Mouse (Mus musculus) CH12.LX (cell line): ENCODE measurements around the gene Olfr767. TPM values are rescaled to one million over a fixed set of nuclear protein-coding genes. Genes with fewer than 3 reads are reported as not detected.

Experiments
- DNase-seq: peaks from one replicate; pipeline ENCODE4 v3.0.0-alpha.2; 2013; ENCODE audit errors: extremely low read depth
- H3K27ac ChIP-seq: 2 replicates; pipeline ENCODE4 v1.5.1; 2012; ENCODE audit warnings: low read depth, mild to moderate bottlenecking, control low read depth, moderate library complexity; ENCODE audit not compliant: insufficient read depth
- H3K27me3 ChIP-seq: replicated peaks from 2 replicates; pipeline ENCODE3; 2012; ENCODE audit warnings: inconsistent platforms
- H3K36me3 ChIP-seq, 2 experiments: replicated peaks in 1 of 2; 2 replicates each; pipeline versions ENCODE3 to v1.6.1; 2012; ENCODE audit warnings: inconsistent platforms in 1 of 2, low read length in 1 of 2, mild to moderate bottlenecking in 1 of 2, mixed read lengths in 1 of 2, moderate library complexity in 1 of 2; ENCODE audit not compliant: control insufficient read depth in 1 of 2, insufficient read depth in 1 of 2
- H3K4me1 ChIP-seq, 2 experiments: 2 replicates each; pipeline ENCODE4 v1.6.1; 2012; ENCODE audit warnings: inconsistent platforms in 1 of 2, moderate library complexity in 1 of 2; ENCODE audit not compliant: insufficient read depth in 2 of 2, control insufficient read depth in 1 of 2
- H3K4me2 ChIP-seq: 2 replicates; pipeline ENCODE4 v1.6.1; 2012; ENCODE audit warnings: low read depth, mild to moderate bottlenecking, control low read depth; ENCODE audit not compliant: poor library complexity, insufficient read depth, severe bottlenecking
- H3K4me3 ChIP-seq, 3 experiments: fragments of 150-350 bp in 1 of 3; sonication (generic) in 1 of 3; replicated peaks in 1 of 3; 2 replicates each; pipeline versions ENCODE3 to v1.5.1; 2011 to 2012; ENCODE audit warnings: low read depth in 2 of 3, low read length in 2 of 3, mild to moderate bottlenecking in 2 of 3, moderate library complexity in 2 of 3, control low read depth in 1 of 3, improper control_type of control experiment in 1 of 3, inconsistent platforms in 1 of 3, mixed read lengths in 1 of 3; ENCODE audit not compliant: poor library complexity in 1 of 3
- H3K79me2 ChIP-seq: replicated peaks from 2 replicates; pipeline ENCODE4 v1.6.1; 2012; ENCODE audit warnings: mild to moderate bottlenecking, moderate library complexity; ENCODE audit not compliant: control insufficient read depth, poor library complexity, insufficient read depth, severe bottlenecking; ENCODE audit errors: extremely low read depth
- H3K9ac ChIP-seq: 2 replicates; pipeline ENCODE4 v1.6.1; 2012; ENCODE audit warnings: low read depth, mild to moderate bottlenecking, control low read depth, moderate library complexity; ENCODE audit not compliant: insufficient read depth
- H3K9me3 ChIP-seq: replicated peaks from 2 replicates; pipeline ENCODE3; 2012; ENCODE audit warnings: low read length, inconsistent platforms, mixed read lengths
- CTCF ChIP-seq, 2 experiments: IDR thresholded peaks in 1 of 2; conservative IDR thresholded peaks in 1 of 2; 2 replicates each; pipeline ENCODE4 v1.5.1; 2011 to 2012; ENCODE audit warnings: low read depth in 2 of 2, low read length in 2 of 2, improper control_type of control experiment in 1 of 2, inconsistent platforms in 1 of 2, mild to moderate bottlenecking in 1 of 2, moderate library complexity in 1 of 2
- GABPA ChIP-seq: IDR thresholded peaks from 2 replicates; pipeline ENCODE4 v1.6.1; 2012; ENCODE audit warnings: low read depth, low read length, improper control_type of control experiment, inconsistent platforms; ENCODE audit not compliant: insufficient replicate concordance
- HCFC1 ChIP-seq: IDR thresholded peaks from 2 replicates; pipeline ENCODE4 v1.6.1; 2012; ENCODE audit warnings: low read depth, mild to moderate bottlenecking, inconsistent platforms, low read length, improper control_type of control experiment
- JUND ChIP-seq: conservative IDR thresholded peaks from 2 replicates; pipeline ENCODE4 v1.6.1; 2011; ENCODE audit warnings: low read depth, low read length, improper control_type of control experiment
- MAZ ChIP-seq: IDR thresholded peaks from 2 replicates; pipeline ENCODE4 v1.6.1; 2012; ENCODE audit warnings: low read depth, mild to moderate bottlenecking, inconsistent platforms, low read length, improper control_type of control experiment, moderate library complexity
- POLR2AphosphoS2 ChIP-seq: IDR thresholded peaks from 2 replicates; pipeline ENCODE4 v1.6.1; 2011; ENCODE audit warnings: low read depth, low read length, improper control_type of control experiment
- RAD21 ChIP-seq: IDR thresholded peaks from 2 replicates; pipeline ENCODE4 v1.6.1; 2011; ENCODE audit warnings: low read depth, mild to moderate bottlenecking, low read length, improper control_type of control experiment, moderate library complexity
- SMC3 ChIP-seq: IDR thresholded peaks from 2 replicates; pipeline ENCODE4 v1.6.1; 2011; ENCODE audit warnings: low read depth, low read length, improper control_type of control experiment
- USF2 ChIP-seq: conservative IDR thresholded peaks from 2 replicates; pipeline ENCODE4 v1.6.1; 2011; ENCODE audit warnings: low read depth, low read length, improper control_type of control experiment
- ZC3H11A ChIP-seq: IDR thresholded peaks from 2 replicates; pipeline ENCODE4 v1.6.1; 2012; ENCODE audit warnings: low read depth, mild to moderate bottlenecking, inconsistent platforms, low read length, improper control_type of control experiment
- ZNF384 ChIP-seq: IDR thresholded peaks from 2 replicates; pipeline ENCODE4 v1.6.1; 2012; ENCODE audit warnings: low read depth, low read length, improper control_type of control experiment, inconsistent platforms
- dilution Hi-C: fragments of 300-500 bp; cut with MboI; formaldehyde crosslinking; loops from 2 replicates; pipeline ENCODE4 v1.14.3; 2020; ENCODE audit warnings: low sequenced_read_pairs; ENCODE audit not compliant: extremely low pct_unique_long_range_greater_than_20kb, extremely low pct_ligation_motif_present
- in situ Hi-C: fragments of 300-500 bp; cut with MboI; formaldehyde crosslinking; loops from 3 replicates; pipeline ENCODE4 v1.14.3; 2019; ENCODE audit warnings: low sequenced_read_pairs, low pct_ligation_motif_present, low pct_unique_long_range_greater_than_20kb, mixed read lengths
- polyA plus RNA-seq: library from polyadenylated mRNA; unstranded; fragments of >175 nt; gene quantifications from 2 replicates; pipeline ENCODE4 v1.2.1, GENCODE M21; 2012; ENCODE audit warnings: low read depth; ENCODE audit not compliant: insufficient read length
- total RNA-seq, 2 experiments: library from RNA; depleted of rRNA; stranded (reverse); fragments of 300-350 nt in 1 of 2; fragments of >200 nt in 1 of 2; gene quantifications; 2 replicates each; pipeline ENCODE4 v1.2.3; 2012 to 2014

Gene Olfr767
- total and polyA plus RNA-seq, 3 experiments = not detected

DNA sequence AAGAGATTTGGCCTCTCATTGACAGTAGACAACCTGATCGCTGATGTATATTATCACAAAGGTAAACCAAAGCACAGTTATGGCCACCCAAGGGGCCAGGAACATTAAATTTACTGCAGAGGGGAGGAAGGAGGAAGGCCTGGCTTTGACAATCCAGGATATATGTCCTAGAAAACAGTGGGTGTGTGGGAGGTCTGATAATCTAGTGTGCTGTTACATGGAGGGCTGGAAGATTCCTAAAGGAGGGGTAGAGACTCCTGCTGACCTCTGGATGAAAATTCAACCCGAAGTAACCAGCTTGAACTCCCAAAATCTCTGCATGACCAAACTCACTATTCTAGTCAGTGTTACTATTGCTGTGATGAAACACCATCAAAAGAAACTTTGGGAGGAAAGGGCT lies 54.4 kb downstream of the Olfr767 start:
- no peak overlapping the region for H3K4me2 ChIP-seq
- no peak for TF ChIP-seq USF2
- no peak for TF ChIP-seq HCFC1
- TF ChIP-seq ZNF384 = no peak
- TF ChIP-seq JUND = no peak
- TF ChIP-seq POLR2AphosphoS2 = no peak
- H3K36me3 ChIP-seq = no peaks in the 10 kb centered on the region
- H3K9ac ChIP-seq = no peak overlapping the region
- in situ Hi-C loops = no loop called here
- no peak overlapping the region for H3K4me3 ChIP-seq
- H3K9me3 ChIP-seq = no peaks in the 10 kb centered on the region
- no peak for DNase-seq
- H3K4me1 ChIP-seq = no peaks in the 10 kb centered on the region
- no peaks in the 10 kb centered on the region for H3K27me3 ChIP-seq
- H3K27ac ChIP-seq = no peak overlapping the region
- H3K79me2 ChIP-seq = no peaks in the 10 kb centered on the region
- dilution Hi-C loops = no loop called here

DNA sequence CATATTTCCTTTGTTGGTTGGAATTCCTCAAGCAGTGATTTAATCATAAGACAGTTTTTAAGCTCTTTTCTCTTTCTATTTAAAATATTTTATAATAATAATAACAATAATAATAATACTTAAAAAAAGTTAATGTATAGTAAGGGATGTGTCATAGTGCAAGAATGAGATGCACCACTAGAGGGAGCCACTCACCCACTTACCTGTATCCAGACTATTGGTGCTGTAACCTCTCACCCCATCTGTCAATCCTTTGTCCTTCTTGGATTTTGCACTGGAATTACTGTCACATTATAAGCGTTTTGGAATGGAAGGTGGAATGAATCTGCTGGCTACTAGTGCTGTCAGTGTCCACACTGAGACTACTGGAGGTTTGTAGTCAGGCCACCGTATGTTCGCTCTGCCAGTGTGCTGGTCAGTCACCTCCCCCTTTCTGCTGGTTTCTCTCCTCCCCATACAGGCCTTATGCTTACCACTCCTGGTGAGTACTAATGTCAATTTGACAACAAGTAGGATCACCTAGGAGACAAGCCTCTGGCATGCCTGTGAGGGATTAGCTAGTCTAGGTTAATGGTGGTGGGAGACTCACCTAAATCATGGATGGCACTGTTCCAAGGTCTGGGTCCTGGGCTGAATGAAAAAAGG lies 56.6 kb downstream of the Olfr767 start:
- in situ Hi-C loops = no loop called here
- DNase-seq = peak; percentile 60
- no peak overlapping the region for H3K27ac ChIP-seq
- H3K4me3 ChIP-seq = no peak overlapping the region
- no peak overlapping the region for H3K9ac ChIP-seq
- H3K4me2 ChIP-seq = no peak overlapping the region
- dilution Hi-C loops = no loop called here
- TF ChIP-seq ZC3H11A (peak; percentile 57), JUND (0 out of 2 replicates have a peak, but pooled peaks have one; percentile 19), SMC3 (peak; percentile 61), CTCF (conservative IDR thresholded peaks at IDR 0.05 in 1 of 2, IDR thresholded peaks at IDR 0.05 in 1 of 2; ENCODE audit: low read depth in 2 of 2, low read length in 2 of 2) (peak; percentile 78 to 89), RAD21 (peak; percentile 93), MAZ (no peak), GABPA (no peak), ZNF384 (peak; percentile 28; the same call in 1 of the 2 replicates)
- H3K4me1 ChIP-seq = no peaks in the 10 kb centered on the region
- no peaks in the 10 kb centered on the region for H3K36me3 ChIP-seq
- H3K27me3 ChIP-seq = no peaks in the 10 kb centered on the region
- H3K79me2 ChIP-seq = no peaks in the 10 kb centered on the region
- no peaks in the 10 kb centered on the region for H3K9me3 ChIP-seq

Other genes starting within 250 kb of the Olfr767 start
Only the 20 nearest of the 23 such genes appear.
- gene Cd63, start 181.9 kb downstream of the Olfr767 start, total RNA-seq (2012; rRNA removed) = 0.34 TPM in 1 of 2 replicates, not detected in the other
- not detected in 2 replicates for gene Cd63, start 181.9 kb downstream of the Olfr767 start, total RNA-seq (2014; rRNA removed)
- gene Cd63, start 181.9 kb downstream of the Olfr767 start, polyA plus RNA-seq = 0.55 TPM in 1 of 2 replicates, not detected in the other
- 2.6 and 4.3 TPM in 2 replicates for gene Rdh5, start 160.0 kb downstream of the Olfr767 start, total RNA-seq (2012; rRNA removed)
- 3.8 and 5.2 TPM in 2 replicates for gene Rdh5, start 160.0 kb downstream of the Olfr767 start, total RNA-seq (2014; rRNA removed)
- 4.6 and 6.2 TPM in 2 replicates for gene Rdh5, start 160.0 kb downstream of the Olfr767 start, polyA plus RNA-seq
- gene Bloc1s1, start 158.9 kb downstream of the Olfr767 start, total RNA-seq (2012; rRNA removed) = 67.8 and 74.4 TPM in 2 replicates
- 33.6 and 34.1 TPM in 2 replicates for gene Bloc1s1, start 158.9 kb downstream of the Olfr767 start, total RNA-seq (2014; rRNA removed)
- gene Bloc1s1, start 158.9 kb downstream of the Olfr767 start, polyA plus RNA-seq = 37.1 and 46.9 TPM in 2 replicates
- 0.34 and 0.64 TPM in 2 replicates for gene Itga7, start 149.1 kb downstream of the Olfr767 start, total RNA-seq (2012; rRNA removed)
- 0.14 and 0.55 TPM in 2 replicates for gene Itga7, start 149.1 kb downstream of the Olfr767 start, total RNA-seq (2014; rRNA removed)
- 0.63 and 0.74 TPM in 2 replicates for gene Itga7, start 149.1 kb downstream of the Olfr767 start, polyA plus RNA-seq
- not detected in 2 replicates for gene Mettl7b, start 121.9 kb downstream of the Olfr767 start, total RNA-seq (2012; rRNA removed)
- not detected in 2 replicates for gene Mettl7b, start 121.9 kb downstream of the Olfr767 start, total RNA-seq (2014; rRNA removed)
- gene Mettl7b, start 121.9 kb downstream of the Olfr767 start, polyA plus RNA-seq = not detected in 2 replicates
- gene Olfr9, start 93.5 kb downstream of the Olfr767 start, total RNA-seq (2012; rRNA removed) = not detected in 2 replicates
- not detected in 2 replicates for gene Olfr9, start 93.5 kb downstream of the Olfr767 start, total RNA-seq (2014; rRNA removed)
- gene Olfr9, start 93.5 kb downstream of the Olfr767 start, polyA plus RNA-seq = not detected in 2 replicates
- gene Olfr763, start 72.1 kb downstream of the Olfr767 start, total RNA-seq (2012; rRNA removed) = not detected in 2 replicates
- gene Olfr763, start 72.1 kb downstream of the Olfr767 start, total RNA-seq (2014; rRNA removed) = not detected in 2 replicates
- not detected in 2 replicates for gene Olfr763, start 72.1 kb downstream of the Olfr767 start, polyA plus RNA-seq
- not detected in 2 replicates for gene Olfr764-ps1, start 43.0 kb downstream of the Olfr767 start, total RNA-seq (2012; rRNA removed)
- gene Olfr764-ps1, start 43.0 kb downstream of the Olfr767 start, total RNA-seq (2014; rRNA removed) = not detected in 2 replicates
- not detected in 2 replicates for gene Olfr764-ps1, start 43.0 kb downstream of the Olfr767 start, polyA plus RNA-seq
- not detected in 2 replicates for gene Olfr765, start 32.9 kb downstream of the Olfr767 start, total RNA-seq (2012; rRNA removed)
- not detected in 2 replicates for gene Olfr765, start 32.9 kb downstream of the Olfr767 start, total RNA-seq (2014; rRNA removed)
- gene Olfr765, start 32.9 kb downstream of the Olfr767 start, polyA plus RNA-seq = not detected in 2 replicates
- not detected in 2 replicates for gene Olfr766-ps1, start 13.9 kb downstream of the Olfr767 start, total RNA-seq (2012; rRNA removed)
- gene Olfr766-ps1, start 13.9 kb downstream of the Olfr767 start, total RNA-seq (2014; rRNA removed) = not detected in 2 replicates
- gene Olfr766-ps1, start 13.9 kb downstream of the Olfr767 start, polyA plus RNA-seq = not detected in 2 replicates
- gene Olfr768, start 16.5 kb upstream of the Olfr767 start, total RNA-seq (2012; rRNA removed) = not detected in 2 replicates
- not detected in 2 replicates for gene Olfr768, start 16.5 kb upstream of the Olfr767 start, total RNA-seq (2014; rRNA removed)
- not detected in 2 replicates for gene Olfr768, start 16.5 kb upstream of the Olfr767 start, polyA plus RNA-seq
- not detected in 2 replicates for gene Olfr769, start 35.0 kb upstream of the Olfr767 start, total RNA-seq (2012; rRNA removed)
- not detected in 2 replicates for gene Olfr769, start 35.0 kb upstream of the Olfr767 start, total RNA-seq (2014; rRNA removed)
- not detected in 2 replicates for gene Olfr769, start 35.0 kb upstream of the Olfr767 start, polyA plus RNA-seq
- gene Olfr770, start 56.1 kb upstream of the Olfr767 start, total RNA-seq (2012; rRNA removed) = not detected in 2 replicates
- gene Olfr770, start 56.1 kb upstream of the Olfr767 start, total RNA-seq (2014; rRNA removed) = not detected in 2 replicates
- gene Olfr770, start 56.1 kb upstream of the Olfr767 start, polyA plus RNA-seq = not detected in 2 replicates
- gene Olfr771, start 81.8 kb upstream of the Olfr767 start, total RNA-seq (2012; rRNA removed) = not detected in 2 replicates
- gene Olfr771, start 81.8 kb upstream of the Olfr767 start, total RNA-seq (2014; rRNA removed) = not detected in 2 replicates
- gene Olfr771, start 81.8 kb upstream of the Olfr767 start, polyA plus RNA-seq = not detected in 2 replicates
- gene Olfr772, start 95.0 kb upstream of the Olfr767 start, total RNA-seq (2012; rRNA removed) = not detected in 2 replicates
- not detected in 2 replicates for gene Olfr772, start 95.0 kb upstream of the Olfr767 start, total RNA-seq (2014; rRNA removed)
- not detected in 2 replicates for gene Olfr772, start 95.0 kb upstream of the Olfr767 start, polyA plus RNA-seq
- not detected in 2 replicates for gene Olfr773, start 104.5 kb upstream of the Olfr767 start, total RNA-seq (2012; rRNA removed)
- gene Olfr773, start 104.5 kb upstream of the Olfr767 start, total RNA-seq (2014; rRNA removed) = not detected in 2 replicates
- gene Olfr773, start 104.5 kb upstream of the Olfr767 start, polyA plus RNA-seq = not detected in 2 replicates
- not detected in 2 replicates for gene Olfr774, start 153.3 kb upstream of the Olfr767 start, total RNA-seq (2012; rRNA removed)
- gene Olfr774, start 153.3 kb upstream of the Olfr767 start, total RNA-seq (2014; rRNA removed) = not detected in 2 replicates
- not detected in 2 replicates for gene Olfr774, start 153.3 kb upstream of the Olfr767 start, polyA plus RNA-seq
- not detected in 2 replicates for gene Olfr775, start 165.5 kb upstream of the Olfr767 start, total RNA-seq (2012; rRNA removed)
- not detected in 2 replicates for gene Olfr775, start 165.5 kb upstream of the Olfr767 start, total RNA-seq (2014; rRNA removed)
- not detected in 2 replicates for gene Olfr775, start 165.5 kb upstream of the Olfr767 start, polyA plus RNA-seq
- gene Olfr776, start 176.2 kb upstream of the Olfr767 start, total RNA-seq (2012; rRNA removed) = not detected in 2 replicates
- gene Olfr776, start 176.2 kb upstream of the Olfr767 start, total RNA-seq (2014; rRNA removed) = not detected in 2 replicates
- gene Olfr776, start 176.2 kb upstream of the Olfr767 start, polyA plus RNA-seq = not detected in 2 replicates
- gene Olfr777, start 188.6 kb upstream of the Olfr767 start, total RNA-seq (2012; rRNA removed) = not detected in 2 replicates
- not detected in 2 replicates for gene Olfr777, start 188.6 kb upstream of the Olfr767 start, total RNA-seq (2014; rRNA removed)
- gene Olfr777, start 188.6 kb upstream of the Olfr767 start, polyA plus RNA-seq = not detected in 2 replicates